Mouse (Mus musculus) hindbrain, embryonic 10.5 days (tissue): ENCODE data around the gene Mrpl52. TPM values are rescaled to one million over a fixed set of nuclear protein-coding genes. Genes with fewer than 3 reads are reported as not detected.

ENCODE experiments used
- DNase-seq: peaks from one replicate; pipeline ENCODE4 v3.0.0-alpha.2; 2017; ENCODE audit warnings: low spot score
- H3K27ac ChIP-seq: fragments of 300-500 bp; sonication (generic); 2 replicates; pipeline ENCODE4 v1.5.1; 2016; ENCODE audit warnings: mild to moderate bottlenecking, moderate library complexity
- H3K27me3 ChIP-seq: fragments of 300-500 bp; sonication (generic); 2 replicates; pipeline ENCODE4 v1.6.1; 2016; ENCODE audit warnings: mild to moderate bottlenecking; ENCODE audit not compliant: poor library complexity, insufficient read depth, severe bottlenecking
- H3K36me3 ChIP-seq: fragments of 300-500 bp; sonication (generic); 2 replicates; pipeline ENCODE4 v1.6.1; 2016; ENCODE audit warnings: mild to moderate bottlenecking, moderate library complexity
- H3K4me1 ChIP-seq: fragments of 300-500 bp; sonication (generic); replicated peaks from 2 replicates; pipeline ENCODE4 v1.6.1; 2016; ENCODE audit warnings: mild to moderate bottlenecking
- H3K4me3 ChIP-seq: fragments of 300-500 bp; sonication (generic); 2 replicates; pipeline ENCODE4 v1.5.1; 2016; ENCODE audit warnings: mild to moderate bottlenecking, moderate library complexity
- H3K9me3 ChIP-seq: fragments of 300-500 bp; sonication (generic); 2 replicates; pipeline ENCODE4 v1.6.1; 2016; ENCODE audit warnings: mild to moderate bottlenecking, moderate library complexity
- WGBS: fragments of 180-500 bp; shearing (Covaris S2); methylation state at CpG from one replicate; pipeline ENCODE4 v1.1.7; 2016; 5-methylcytosine and 5-hydroxymethylcytosine counted together
- polyA plus RNA-seq: library from polyadenylated mRNA; unstranded; fragments of >200 nt; fragmentation: Nextera tagmentation; extraction: Ambion mirVana; gene quantifications from 2 replicates; pipeline ENCODE4 v1.2.1, GENCODE M21; 2016

Mrpl52 gene
- polyA plus RNA-seq, 1 experiment from 2014 or later, result 224 TPM

DNA sequence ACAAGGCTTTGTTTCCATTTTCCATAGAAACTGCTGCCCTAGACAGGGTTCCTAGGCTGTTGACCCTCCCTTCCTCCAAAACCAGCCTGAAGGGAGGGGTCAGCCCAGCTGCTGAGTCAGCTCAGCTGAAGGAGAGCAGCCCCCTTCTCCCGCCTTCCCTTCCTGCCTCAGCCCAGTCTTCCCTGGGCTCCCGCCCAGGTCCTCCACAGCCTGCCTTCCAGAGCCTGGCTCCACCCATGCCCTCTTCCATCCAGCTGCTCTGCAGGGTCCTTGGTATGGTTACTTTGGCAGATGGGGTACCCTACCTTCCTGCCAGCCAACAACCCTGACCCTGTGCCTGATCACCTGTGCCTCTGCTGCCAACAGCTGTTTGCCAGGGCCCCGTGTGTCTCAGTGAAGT lies 16.5 kb downstream of the Mrpl52 start:
- Histone ChIP-seq H3K36me3 (peaks cover 37% of the 10 kb centered on the region), H3K27me3 (0 out of 2 replicates have a peak, but pooled peaks cover 5% of the 10 kb centered on the region), H3K9me3 (no peaks in the 10 kb centered on the region), H3K4me1 (peaks cover 27% of the 10 kb centered on the region), H3K27ac (peak overlapping the region; percentile 47; the same call in 1 of the 2 replicates), H3K4me3 (no peak overlapping the region)
- peak; percentile 47 for DNase-seq
- WGBS, result 24% methylated on average over 3 of the region's 3 CpGs

DNA sequence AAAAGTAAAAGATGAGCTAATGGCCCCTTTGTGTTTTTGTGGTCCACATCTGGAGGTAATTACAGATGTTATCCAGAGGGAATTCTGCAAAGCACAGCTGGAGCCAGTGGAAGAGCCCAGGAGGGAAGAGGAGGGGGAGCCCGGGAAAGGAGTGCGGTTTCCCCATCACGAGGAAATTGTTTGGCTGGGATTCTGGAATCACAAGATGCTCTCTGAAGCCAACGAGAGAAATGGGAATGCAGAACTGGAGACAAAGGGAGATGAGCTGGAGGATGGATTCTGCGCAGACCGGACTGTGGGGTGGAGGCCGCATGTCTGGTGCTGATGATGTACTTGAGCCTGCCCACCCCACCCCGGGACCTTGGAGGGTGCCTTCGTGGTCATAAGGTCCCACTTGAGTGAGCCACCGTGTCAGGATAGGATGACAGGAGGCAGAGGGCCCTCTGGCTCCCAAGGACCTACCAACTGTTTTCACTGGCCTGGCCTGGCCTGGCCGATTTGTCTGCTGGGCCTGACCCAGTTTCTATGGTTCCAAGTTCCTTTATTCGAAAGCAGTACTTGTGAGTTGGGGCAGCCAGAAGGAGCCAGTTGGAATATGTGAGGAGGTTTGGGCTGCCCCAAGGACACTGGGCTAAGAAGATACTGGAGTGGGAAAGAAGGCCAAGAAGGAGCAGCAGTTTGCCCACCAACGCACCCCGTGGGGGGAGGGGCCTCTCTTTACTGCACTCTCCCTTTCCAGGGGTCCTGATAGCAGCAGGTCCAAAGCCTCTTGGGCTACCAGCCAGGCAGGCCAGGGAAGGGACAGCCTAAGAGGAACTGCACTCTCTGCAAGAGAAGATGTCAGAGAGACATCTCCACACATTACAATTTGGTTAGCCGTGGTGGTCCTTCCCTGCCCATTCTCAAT lies 17.3 kb downstream of the Mrpl52 start:
- Histone ChIP-seq H3K27ac (0 out of 2 replicates have a peak overlapping the region, but pooled peaks have one; percentile 47), H3K36me3 (peaks cover 29% of the 10 kb centered on the region), H3K4me3 (no peak overlapping the region), H3K27me3 (0 out of 2 replicates have a peak, but pooled peaks cover 5% of the 10 kb centered on the region), H3K4me1 (peaks cover 30% of the 10 kb centered on the region), H3K9me3 (no peaks in the 10 kb centered on the region)
- no peak for DNase-seq
- WGBS, result 64% methylated on average over 15 of the region's 15 CpGs

DNA sequence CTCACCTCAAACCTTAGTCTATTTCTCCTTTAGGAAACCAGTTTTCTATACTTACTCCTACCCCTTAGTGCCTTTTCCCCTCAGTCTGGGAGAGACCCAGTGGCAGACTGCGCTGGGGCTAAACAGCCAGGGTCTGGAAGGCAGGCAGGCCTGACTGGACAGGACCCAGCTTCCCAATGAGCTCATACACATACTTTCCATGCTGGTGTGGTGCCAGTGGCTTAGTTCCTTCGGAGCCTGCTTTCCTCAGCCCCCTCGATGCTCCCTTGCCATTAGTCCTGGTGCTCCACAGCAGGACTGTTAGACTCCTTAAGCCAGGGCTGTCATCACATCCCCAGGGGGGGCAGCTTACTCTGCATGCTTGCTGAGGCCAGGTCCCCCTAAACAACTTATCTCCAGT lies 18.8 kb downstream of the Mrpl52 start:
- peaks cover 14% of the 10 kb centered on the region for H3K36me3 ChIP-seq
- no peak overlapping the region for H3K27ac ChIP-seq
- no peak for DNase-seq
- H3K4me3 ChIP-seq, result no peak overlapping the region
- peaks cover 27% of the 10 kb centered on the region for H3K4me1 ChIP-seq
- H3K27me3 ChIP-seq, result 0 out of 2 replicates have a peak, but pooled peaks cover 4% of the 10 kb centered on the region
- 67% methylated on average over 3 of the region's 3 CpGs for WGBS
- no peaks in the 10 kb centered on the region for H3K9me3 ChIP-seq

DNA sequence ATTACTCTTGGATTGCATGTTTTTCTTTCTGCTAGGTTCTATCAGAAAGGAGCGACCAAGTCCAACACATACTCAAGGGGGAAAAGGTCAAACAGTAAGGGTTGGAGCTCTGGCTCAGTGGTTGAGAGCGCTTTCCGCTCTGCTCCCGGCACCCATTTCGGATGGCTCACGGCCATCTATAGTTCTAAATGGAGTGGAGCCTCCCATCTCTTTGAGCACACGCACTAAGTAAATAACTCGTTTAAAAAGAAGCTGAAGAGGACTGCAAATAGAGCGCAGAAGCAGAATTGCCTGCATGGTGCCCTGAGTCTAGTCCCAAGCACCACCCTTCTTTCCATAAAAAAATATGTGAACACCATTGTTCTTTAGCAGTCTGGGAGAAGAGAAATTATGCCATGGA lies 26.9 kb downstream of the Mrpl52 start:
- Histone ChIP-seq H3K27me3 (no peaks in the 10 kb centered on the region), H3K4me1 (peaks cover 7% of the 10 kb centered on the region), H3K27ac (no peak overlapping the region), H3K36me3 (no peaks in the 10 kb centered on the region), H3K4me3 (no peak overlapping the region), H3K9me3 (no peaks in the 10 kb centered on the region)
- DNase-seq, result no peak
- 88% methylated on average over 9 of the region's 9 CpGs for WGBS

DNA sequence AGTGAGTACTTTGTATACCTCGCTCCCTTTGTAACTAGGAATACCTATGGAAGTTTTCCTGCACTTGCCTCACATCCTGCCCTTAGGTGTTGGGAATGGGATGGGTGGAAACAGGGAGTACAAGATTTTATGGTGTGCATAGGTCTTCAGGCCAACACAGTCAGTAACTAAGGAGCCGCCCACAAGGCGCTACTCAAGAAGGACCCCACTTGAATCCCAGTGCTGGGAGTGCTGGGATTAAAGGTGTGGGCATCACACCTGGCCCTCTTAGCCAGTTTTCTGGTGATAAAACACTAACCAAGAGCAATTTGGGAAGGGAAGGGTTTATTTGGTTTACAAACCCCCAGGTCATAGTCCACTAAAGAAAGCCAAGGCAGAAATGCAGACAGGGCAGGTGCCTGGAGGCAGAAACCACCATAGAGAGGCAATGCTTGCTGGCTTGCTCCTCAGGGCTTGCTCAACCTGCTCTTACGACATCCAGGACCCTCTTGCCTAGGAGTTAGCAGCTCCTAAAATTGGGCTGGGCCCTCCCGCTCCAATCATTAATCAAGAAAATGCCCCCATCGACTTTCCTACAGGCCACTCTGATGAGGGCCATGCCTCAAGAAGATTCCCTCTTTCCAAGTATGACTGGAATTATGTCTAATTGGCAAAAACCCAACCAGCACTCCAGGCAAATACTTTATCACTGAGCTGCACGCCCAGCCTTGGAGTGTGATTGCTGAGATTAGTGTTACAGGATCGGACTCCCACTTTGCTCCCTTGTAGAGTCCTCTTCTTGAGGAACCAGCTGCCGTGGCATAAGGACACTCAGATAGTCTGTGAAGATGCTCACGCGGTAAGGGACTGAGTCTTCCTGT lies 28.2 kb downstream of the Mrpl52 start:
- H3K27ac ChIP-seq, result no peak overlapping the region
- H3K4me1 ChIP-seq, result no peaks in the 10 kb centered on the region
- no peak overlapping the region for H3K4me3 ChIP-seq
- DNase-seq, result no peak
- WGBS, result 90% methylated on average over 11 of the region's 11 CpGs
- no peaks in the 10 kb centered on the region for H3K27me3 ChIP-seq
- H3K36me3 ChIP-seq, result no peaks in the 10 kb centered on the region
- H3K9me3 ChIP-seq, result no peaks in the 10 kb centered on the region

DNA sequence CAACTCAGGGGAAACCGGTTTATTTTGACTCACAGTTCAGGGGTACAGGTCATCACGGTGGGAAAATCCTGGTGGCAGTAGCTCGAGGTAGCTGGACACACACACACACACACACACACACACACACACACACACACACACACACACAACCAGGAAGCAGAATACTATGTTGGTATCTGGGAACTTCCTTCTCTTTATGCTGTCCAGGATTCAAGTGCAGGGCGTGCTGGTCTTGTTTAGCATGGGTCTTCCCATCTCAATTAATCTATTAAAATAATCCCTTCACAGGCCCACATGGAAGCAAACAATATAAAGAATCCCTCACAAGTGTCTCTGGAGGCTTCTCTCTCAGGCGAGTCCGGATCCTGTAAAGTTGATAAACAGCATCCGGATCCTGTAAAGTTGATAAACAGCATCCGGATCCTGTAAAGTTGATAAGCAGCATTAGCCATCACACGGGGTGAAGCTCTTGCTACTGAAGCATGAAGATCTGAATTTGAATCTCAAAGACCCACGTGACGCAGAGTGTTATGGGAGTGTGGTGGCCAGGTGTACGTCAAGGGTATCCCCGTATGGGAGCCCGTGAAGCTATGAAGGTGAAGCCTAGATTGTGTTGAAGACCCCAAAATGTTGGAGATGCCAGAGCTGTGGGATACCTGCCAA lies 31.3 kb downstream of the Mrpl52 start:
- WGBS, result 90% methylated on average over 14 of the region's 14 CpGs
- Histone ChIP-seq H3K36me3 (no peaks in the 10 kb centered on the region), H3K4me3 (no peak overlapping the region), H3K27me3 (no peaks in the 10 kb centered on the region), H3K9me3 (no peaks in the 10 kb centered on the region), H3K27ac (no peak overlapping the region), H3K4me1 (no peaks in the 10 kb centered on the region)
- DNase-seq, result no peak

DNA sequence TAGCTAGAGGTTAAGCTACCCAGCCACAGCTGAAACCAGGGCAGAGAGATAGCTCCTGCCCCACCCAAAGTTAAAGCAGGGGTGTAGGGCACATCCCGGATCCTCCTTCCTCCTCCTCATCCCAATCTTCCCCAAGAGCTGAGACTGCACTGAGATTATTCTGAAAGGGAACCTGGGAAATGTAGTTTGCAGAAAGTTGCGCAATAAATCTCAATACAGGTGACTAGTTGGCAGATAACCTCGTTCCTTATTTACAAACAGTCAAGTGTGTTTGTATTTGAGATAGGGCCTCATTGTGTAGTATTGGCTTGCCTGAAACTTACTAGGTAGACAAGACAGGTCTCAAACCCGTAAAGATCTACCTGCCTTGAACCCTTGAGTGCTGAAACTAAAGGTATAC lies 35.4 kb downstream of the Mrpl52 start:
- H3K36me3 ChIP-seq, result peaks cover 13% of the 10 kb centered on the region; the same call in 1 of the 2 replicates
- 79% methylated on average over 4 of the region's 4 CpGs for WGBS
- H3K27me3 ChIP-seq, result no peaks in the 10 kb centered on the region
- H3K4me3 ChIP-seq, result no peak overlapping the region
- H3K9me3 ChIP-seq, result no peaks in the 10 kb centered on the region
- peaks cover 20% of the 10 kb centered on the region for H3K4me1 ChIP-seq
- no peak overlapping the region for H3K27ac ChIP-seq
- DNase-seq, result no peak

DNA sequence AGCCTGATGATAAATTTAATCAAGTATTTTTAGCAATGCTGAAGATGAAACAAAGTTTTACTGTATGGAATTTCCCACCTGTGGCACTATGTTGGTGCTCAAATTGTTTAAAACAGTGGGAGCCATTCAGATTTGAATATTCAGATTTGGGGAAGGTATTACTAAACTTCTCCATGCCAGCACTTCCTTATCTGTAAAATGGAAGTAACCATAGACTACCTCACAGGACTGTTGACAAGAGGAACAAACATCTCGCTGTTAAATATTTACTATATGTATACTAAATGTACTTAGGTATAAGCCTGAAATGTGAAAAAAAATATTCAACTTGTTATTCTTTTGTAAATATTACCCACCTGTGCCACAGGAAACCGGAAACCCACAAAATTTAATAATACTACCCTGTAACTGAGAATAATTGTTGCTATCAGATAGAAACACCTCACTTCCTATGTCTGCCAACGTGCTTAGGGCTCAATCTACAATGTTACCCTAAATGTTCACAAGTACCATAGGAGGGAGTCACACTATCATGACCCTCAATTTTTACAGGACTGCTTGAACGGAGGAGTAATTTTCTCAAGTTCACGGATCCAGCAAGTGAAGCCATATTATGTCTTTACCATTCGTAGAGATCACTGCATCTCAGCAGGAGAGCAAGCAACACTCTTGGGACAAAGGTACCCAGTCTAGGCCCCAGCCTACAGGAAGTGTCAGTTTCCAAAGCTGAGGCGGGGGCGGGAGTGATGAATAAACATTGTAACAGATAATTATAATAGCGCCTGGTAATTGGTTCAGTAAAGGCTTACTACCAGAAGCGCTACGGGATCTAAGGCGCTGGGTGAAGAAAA lies 36.6 kb downstream of the Mrpl52 start:
- DNase-seq, result no peak
- Histone ChIP-seq H3K4me1 (peaks cover 22% of the 10 kb centered on the region), H3K36me3 (peaks cover 25% of the 10 kb centered on the region), H3K27ac (peak overlapping the region; percentile 91), H3K9me3 (no peaks in the 10 kb centered on the region), H3K4me3 (peak overlapping the region; percentile 85), H3K27me3 (no peaks in the 10 kb centered on the region)
- 17% methylated on average over 12 of the region's 12 CpGs for WGBS

DNA sequence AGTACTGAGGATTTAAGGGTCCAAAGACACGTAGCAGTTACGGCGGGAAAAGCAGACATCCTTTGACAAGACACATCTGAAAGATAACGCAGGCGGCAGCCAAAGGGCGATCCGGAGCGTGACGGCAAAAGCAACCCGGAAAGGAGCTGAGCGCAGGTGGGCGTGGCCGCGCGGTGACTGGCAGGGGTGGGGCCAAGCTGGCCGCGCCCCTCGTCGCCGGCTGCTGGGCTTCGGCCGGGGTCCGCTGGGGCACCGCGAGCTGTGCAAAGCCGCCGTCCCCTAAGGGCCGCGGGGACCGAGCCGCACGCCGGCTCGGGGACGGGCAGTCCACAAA lies 37.2 kb downstream of the Mrpl52 start, which contains the start of gene Lrp10:
Lrp10 (plus strand) TSS at position 179 of the 334 bp plus-strand sequence.
- WGBS, result under 1% methylated on average over 35 of the region's 35 CpGs

DNA sequence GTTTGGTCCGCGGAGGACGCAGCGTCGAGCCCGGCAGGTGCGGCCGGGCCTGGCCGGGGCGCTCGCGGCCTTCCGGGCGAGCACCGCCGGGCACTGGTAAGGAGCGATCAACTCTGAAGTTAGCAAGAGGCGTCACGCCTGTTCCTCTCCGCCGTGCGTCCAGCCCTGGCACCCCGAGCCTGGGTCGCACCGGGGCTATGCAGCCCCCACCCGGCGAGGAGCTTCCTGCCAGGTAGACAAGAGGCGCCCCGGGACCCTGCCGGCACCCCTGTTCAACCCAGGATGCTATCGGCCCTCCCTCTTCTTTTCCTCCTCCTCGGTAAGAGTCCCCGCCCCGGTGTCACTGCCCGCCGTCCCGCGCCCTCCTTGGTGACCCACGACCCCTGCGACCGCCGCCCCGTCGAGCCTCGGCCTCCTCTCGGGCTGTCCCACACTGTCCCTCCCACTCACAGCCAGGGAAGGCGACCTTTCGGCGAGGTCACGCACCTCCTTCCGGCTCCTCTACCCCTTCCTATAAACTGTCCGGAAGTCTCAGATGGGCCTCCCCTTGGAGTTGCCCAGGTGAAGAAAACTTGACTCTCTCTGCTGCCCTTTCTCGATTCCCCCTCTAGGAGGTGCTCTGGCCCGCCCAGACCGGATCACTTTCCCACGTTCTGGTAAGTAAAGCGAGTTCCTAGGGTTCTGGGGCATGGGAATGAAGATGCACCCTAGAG lies 37.7 kb downstream of the Mrpl52 start:
- Histone ChIP-seq H3K9me3 (no peaks in the 10 kb centered on the region), H3K27me3 (no peaks in the 10 kb centered on the region), H3K27ac (peak overlapping the region; percentile 91), H3K36me3 (peaks cover 36% of the 10 kb centered on the region), H3K4me1 (peaks cover 22% of the 10 kb centered on the region), H3K4me3 (peak overlapping the region; percentile 85)
- DNase-seq, result peak; percentile 79
- whole genome bisulfite sequencing, result under 1% methylated on average over 57 of the region's 57 CpGs

More for the DNA sequence above, 37.2 kb downstream of the Mrpl52 start, which contains the start of gene Lrp10:
- Histone ChIP-seq H3K27ac (peak within 1 kb of the TSS; percentile 91), H3K27me3 (no peaks in the 10 kb centered on the region), H3K4me1 (peaks cover 22% of the 10 kb centered on the region), H3K9me3 (no peaks in the 10 kb centered on the region), H3K4me3 (peak within 1 kb of the TSS; percentile 85), H3K36me3 (peaks cover 31% of the 10 kb centered on the region)
- peak; percentile 92 for DNase-seq

DNA sequence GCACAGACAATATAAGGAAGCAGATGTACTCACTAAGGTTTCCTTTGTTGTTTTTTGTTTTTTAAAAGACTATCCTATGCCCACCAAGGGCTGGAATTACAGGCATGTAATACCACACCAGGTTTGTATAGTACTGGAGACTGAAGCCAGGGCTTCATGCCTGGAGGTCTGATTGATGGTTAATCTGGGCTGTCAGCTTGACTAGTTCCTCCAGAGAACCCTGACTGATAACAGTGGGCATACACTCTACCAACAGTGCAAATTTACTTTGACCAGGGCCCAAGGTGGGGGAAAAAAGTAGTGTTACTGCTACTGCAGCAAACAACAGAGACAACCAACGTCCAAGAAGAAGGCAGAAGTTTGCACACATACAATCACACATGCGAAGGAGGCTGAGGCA lies 44.8 kb downstream of the Mrpl52 start:
- Histone ChIP-seq H3K9me3 (no peaks in the 10 kb centered on the region), H3K4me1 (peaks cover 16% of the 10 kb centered on the region), H3K4me3 (no peak overlapping the region), H3K27me3 (peaks cover 8% of the 10 kb centered on the region; the same call in 1 of the 2 replicates), H3K27ac (no peak overlapping the region; the same call in 1 of the 2 replicates), H3K36me3 (peaks cover 48% of the 10 kb centered on the region)
- DNase-seq, result no peak
- WGBS, result 80% methylated on average over 2 of the region's 2 CpGs
